Comparison of ENCODE assay signal across 14 mouse cellular contexts in the genomic region with DNA sequence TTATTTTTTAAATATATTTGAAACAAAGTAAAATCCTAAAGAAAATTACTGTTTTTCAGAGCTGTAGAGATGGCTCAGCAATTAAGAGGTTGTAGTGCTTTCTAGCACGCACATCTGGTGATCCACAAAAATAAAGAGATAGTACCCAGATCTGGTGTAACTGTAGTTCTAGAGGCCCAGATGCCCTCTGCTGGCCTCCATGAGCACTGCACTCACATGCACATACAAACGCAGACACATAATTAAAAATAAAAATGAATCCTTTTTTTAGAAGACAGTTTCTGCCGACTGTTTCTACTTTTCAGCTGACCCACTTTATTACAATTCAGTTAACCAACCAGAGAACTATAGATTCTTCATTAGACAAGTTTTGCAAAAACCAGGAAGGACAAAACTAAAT.
DNase-seq lines count a peak whose midpoint lies in the region; TF ChIP-seq lines count a peak whose summit lies in the region.
"Had no signal": no experiment of that assay in that cellular context is flagged by ENCODE, and none has a peak within 500 bp of the region (broad histone marks: within the 10 kb centered on the region; RNA-seq: fewer than 3 reads in every experiment).

No protein-coding gene starts in this region.

- H3K4me1 ChIP-seq in heart, embryonic 10.5 days = no peaks in the 10 kb centered on the region
- H3K4me1 ChIP-seq in MEL (ENCODE audit: control insufficient read depth in 1 of 2, insufficient read depth in 2 of 2, low read length in 2 of 2) = no peaks in the 10 kb centered on the region
- H3K4me1 ChIP-seq: embryonic facial prominence, embryonic 12.5 days; forebrain, embryonic 13.5 days; kidney, embryonic 15.5 days; lung, embryonic 15.5 days had no signal

- peak; percentile 43 for TF ChIP-seq RAD21 in MEL (IDR thresholded peaks at IDR 0.05; ENCODE audit: low read depth, low read length)

- no peaks in the 10 kb centered on the region for H3K79me2 ChIP-seq in MEL (ENCODE audit: control insufficient read depth, insufficient read depth, low read length, poor library complexity)

- WGBS in heart, embryonic 10.5 days = 90% methylated on average over 3 of the region's 3 CpGs

- no peaks in the 10 kb centered on the region for H3K36me3 ChIP-seq in heart, embryonic 10.5 days
- H3K36me3 ChIP-seq in MEL (ENCODE audit: control insufficient read depth in 1 of 2, insufficient read depth in 2 of 2, low read length in 2 of 2) = no peaks in the 10 kb centered on the region
- H3K36me3 ChIP-seq: embryonic facial prominence, embryonic 12.5 days; kidney, embryonic 15.5 days; lung, embryonic 15.5 days had no signal

- intact Hi-C loops in left cerebral cortex, adult 2 months (cut with DNase I) = no loop called here
- intact Hi-C loops in gastrocnemius, postnatal 36 days (cut with DNase I) = no loop called here

- TF ChIP-seq EP300 in MEL (IDR thresholded peaks at IDR 0.05; ENCODE audit: low read depth in 1 of 2, low read length in 2 of 2) = no peak

- TF ChIP-seq CTCF in left cerebral cortex, adult 2 months (IDR thresholded peaks at IDR 0.05) = peak; percentile 36
- TF ChIP-seq CTCF in MEL (IDR thresholded peaks at IDR 0.05 in 2 of 3, conservative IDR thresholded peaks at IDR 0.05 in 1 of 3; ENCODE audit: control insufficient read depth in 1 of 3, insufficient read depth in 1 of 3, low read depth in 2 of 3, low read length in 3 of 3, poor library complexity in 1 of 3, severe bottlenecking in 1 of 3) = peak; percentile 41 to 57 (median 49)

- no peak overlapping the region for H3K9ac ChIP-seq in MEL (ENCODE audit: control insufficient read depth, low read depth, low read length, poor library complexity, severe bottlenecking)
- H3K9ac ChIP-seq: embryonic facial prominence, embryonic 12.5 days; forebrain, embryonic 13.5 days; kidney, embryonic 15.5 days; lung, embryonic 15.5 days had no signal

- H3K27me3 ChIP-seq in heart, embryonic 10.5 days (ENCODE audit: insufficient read depth, poor library complexity, severe bottlenecking) = no peaks in the 10 kb centered on the region
- no peaks in the 10 kb centered on the region for H3K27me3 ChIP-seq in MEL (ENCODE audit: control insufficient read depth in 1 of 2, insufficient read depth in 2 of 2, low read length in 2 of 2)
- H3K27me3 ChIP-seq: embryonic facial prominence, embryonic 12.5 days; forebrain, embryonic 13.5 days; kidney, embryonic 15.5 days; lung, embryonic 15.5 days had no signal

- DNase-seq in heart, adult 11 months = peak; percentile 63
- DNase-seq in heart, embryonic 10.5 days (ENCODE audit: low spot score) = no peak
- DNase-seq in left cerebral cortex, adult 2 months (ENCODE audit: extremely low spot score in 1 of 2, low spot score in 2 of 2) = no peak
- DNase-seq in left cerebral cortex, adult 18-20 months (ENCODE audit: low spot score in 2 of 2) = no peak
- DNase-seq in 416B (ENCODE audit: low read depth) (peak; percentile 11), MEL (ENCODE audit: low read depth, low spot score) (peak; percentile 35)
- DNase-seq in right cerebral cortex, postnatal 4 days = no peak
- no peak for DNase-seq in gastrocnemius, postnatal 36 days
- DNase-seq: cerebellum, adult 11-12 months; thymus, adult 2 months had no signal

- no peaks in the 10 kb centered on the region for H3K9me3 ChIP-seq in heart, embryonic 10.5 days
- no peaks in the 10 kb centered on the region for H3K9me3 ChIP-seq in MEL (replicated peaks; ENCODE audit: insufficient read depth, low read length)
- H3K9me3 ChIP-seq: embryonic facial prominence, embryonic 12.5 days; forebrain, embryonic 13.5 days; kidney, embryonic 15.5 days; lung, embryonic 15.5 days had no signal

- H3K27ac ChIP-seq in heart, embryonic 10.5 days = no peak overlapping the region
- no peak overlapping the region for H3K27ac ChIP-seq in left cerebral cortex, adult 2 months
- H3K27ac ChIP-seq in MEL (ENCODE audit: control insufficient read depth, low read depth, low read length) = no peak overlapping the region
- H3K27ac ChIP-seq: embryonic facial prominence, embryonic 12.5 days; forebrain, embryonic 13.5 days; kidney, embryonic 15.5 days; lung, embryonic 15.5 days had no signal

- no peak for TF ChIP-seq POLR2A in MEL (IDR thresholded peaks at IDR 0.05; ENCODE audit: control insufficient read depth in 1 of 2, insufficient read depth in 1 of 2, low read depth in 1 of 2, low read length in 2 of 2, poor library complexity in 1 of 2)

- H3K4me3 ChIP-seq in heart, embryonic 10.5 days = no peak overlapping the region
- H3K4me3 ChIP-seq in left cerebral cortex, adult 2 months = no peak overlapping the region
- H3K4me3 ChIP-seq in MEL (ENCODE audit: control insufficient read depth in 1 of 2, insufficient read depth in 1 of 2, low read depth in 2 of 2, low read length in 2 of 2) = no peak overlapping the region
- H3K4me3 ChIP-seq: embryonic facial prominence, embryonic 12.5 days; forebrain, embryonic 13.5 days; kidney, embryonic 15.5 days; lung, embryonic 15.5 days had no signal

TF ChIP-seq in MEL, 35 proteins besides CTCF, POLR2A, EP300 and RAD21:
- peak; percentile 64 for TF ChIP-seq SMC3 (IDR thresholded peaks at IDR 0.05; ENCODE audit: low read depth, low read length)
- TF ChIP-seq TCF12 (IDR thresholded peaks at IDR 0.05; ENCODE audit: low read depth, low read length) = no peak
- TF ChIP-seq ELF1 (IDR thresholded peaks at IDR 0.05; ENCODE audit: low read depth, low read length) = no peak
- TF ChIP-seq E2F4 (IDR thresholded peaks at IDR 0.05; ENCODE audit: borderline replicate concordance, low read depth, low read length) = no peak
- peak; percentile 39; the same call in 1 of the 2 replicates for TF ChIP-seq ZC3H11A (IDR thresholded peaks at IDR 0.05; ENCODE audit: low read depth, low read length)

Comparison
In these comparisons a context has a peak if more than half of its experiments do, and no peak if none do; other contexts are left out.
1. DNase-seq: peak in heart, adult 11 months (single experiment), 416B (single experiment) and MEL (single experiment); none in heart, embryonic 10.5 days (single experiment), left cerebral cortex, adult 2 months (0 of 2), left cerebral cortex, adult 18-20 months (0 of 2), right cerebral cortex, postnatal 4 days (single experiment) and gastrocnemius, postnatal 36 days (0 of 2).